Mouse (Mus musculus) small intestine, adult 2 months (tissue): ENCODE data around the gene Rtn3. TPM values are rescaled to one million over a fixed set of nuclear protein-coding genes. Genes with fewer than 3 reads are reported as not detected.

Experiments
- H3K27ac ChIP-seq: fragments of 200-500 bp; 2 replicates; pipeline ENCODE4 v1.5.1; 2012; ENCODE audit warnings: low read depth, low read length, control low read depth, inconsistent platforms; ENCODE audit not compliant: insufficient read depth
- H3K27me3 ChIP-seq: fragments of 200-500 bp; 2 replicates; pipeline ENCODE4 v1.6.1; 2012; ENCODE audit warnings: mild to moderate bottlenecking, moderate library complexity, low read length, inconsistent platforms; ENCODE audit not compliant: control insufficient read depth, insufficient read depth
- H3K36me3 ChIP-seq: fragments of 200-500 bp; 2 replicates; pipeline ENCODE4 v1.6.1; 2012; ENCODE audit warnings: mild to moderate bottlenecking, low read length, control low read depth, inconsistent platforms; ENCODE audit not compliant: control insufficient read depth, insufficient read depth
- H3K4me1 ChIP-seq: fragments of 200-500 bp; 2 replicates; pipeline ENCODE4 v1.6.1; 2012; ENCODE audit warnings: low read length, inconsistent platforms, mixed read lengths; ENCODE audit not compliant: control insufficient read depth, insufficient read depth, insufficient read length
- H3K4me3 ChIP-seq: fragments of 200-500 bp; 2 replicates; pipeline ENCODE4 v1.5.1; 2012; ENCODE audit warnings: low read depth, mild to moderate bottlenecking, control low read depth, inconsistent platforms, low read length, moderate library complexity
- CTCF ChIP-seq: fragments of 200-500 bp; IDR thresholded peaks from 2 replicates; pipeline ENCODE4 v1.5.1; 2012; ENCODE audit warnings: low read depth, mild to moderate bottlenecking, control low read depth, inconsistent platforms, low read length, moderate library complexity, mixed read lengths; ENCODE audit not compliant: insufficient replicate concordance, insufficient read length; ENCODE audit errors: extremely low read depth
- POLR2A ChIP-seq: fragments of 200-500 bp; IDR thresholded peaks from 2 replicates; pipeline ENCODE4 v1.6.1; 2012; ENCODE audit warnings: low read depth, mild to moderate bottlenecking, control low read depth, inconsistent platforms, low read length, moderate library complexity
- WGBS: fragments of 180-500 bp; shearing (Covaris S2); methylation state at CpG from one replicate; pipeline ENCODE4 v1.1.7; 2018; 5-methylcytosine and 5-hydroxymethylcytosine counted together
- polyA plus RNA-seq: library from polyadenylated mRNA; depleted of rRNA; stranded (reverse); fragments of >200 nt; gene quantifications from 2 replicates; pipeline ENCODE4 v1.2.3, GENCODE M21; 2012; rRNA removed

Rtn3 gene
- polyA plus RNA-seq, 1 experiment = 95.6 TPM

GRCm38 (mm10) chr19:7377639-7378038 lies 105.4 kb downstream of the Rtn3 start:
- Histone ChIP-seq H3K36me3 (peaks cover 21% of the 10 kb centered on the region), H3K4me3 (no peak overlapping the region), H3K4me1 (peaks cover 4% of the 10 kb centered on the region; the same call in 1 of the 2 replicates), H3K27me3 (no peaks in the 10 kb centered on the region), H3K27ac (no peak overlapping the region)
- TF ChIP-seq CTCF (no peak), POLR2A (no peak)
- 76% methylated on average over 2 of the region's 2 CpGs for WGBS

Other genes starting within 250 kb of the Rtn3 start
- 8.2 and 13.1 TPM in 2 replicates for gene Naa40, start 242.1 kb downstream of the Rtn3 start, polyA plus RNA-seq
- 1.2 and 1.8 TPM in 2 replicates for gene Rcor2, start 216.0 kb downstream of the Rtn3 start, polyA plus RNA-seq
- gene Mark2, start 141.4 kb downstream of the Rtn3 start, polyA plus RNA-seq = 91.2 and 279 TPM in 2 replicates
- 5.5 and 15.1 TPM in 2 replicates for gene Spindoc, start 100.3 kb downstream of the Rtn3 start, polyA plus RNA-seq
- 8.3 and 11.9 TPM in 2 replicates for gene 2700081O15Rik, start 65.7 kb downstream of the Rtn3 start, polyA plus RNA-seq
- gene Atl3, start 10.8 kb upstream of the Rtn3 start, polyA plus RNA-seq = 1.3 and 2.6 TPM in 2 replicates
- 15.7 and 23.1 TPM in 2 replicates for gene Pla2g16, start 74.2 kb upstream of the Rtn3 start, polyA plus RNA-seq
- 1.2 and 2.9 TPM in 2 replicates for gene Lgals12, start 123.9 kb upstream of the Rtn3 start, polyA plus RNA-seq
- not detected in 2 replicates for gene Hrasls5, start 129.3 kb upstream of the Rtn3 start, polyA plus RNA-seq
- gene Slc22a19, start 228.0 kb upstream of the Rtn3 start, polyA plus RNA-seq = not detected in 2 replicates